Mouse (Mus musculus): ENCODE results near the gene Setx.
"Not testable (repeated sequence)": the region's sequence is repeated elsewhere in the genome, so short reads cannot be mapped to it uniquely, and the experiment has no call there.

Gene Setx

GRCm38 (mm10) chr2:29123907-29124569 is at the start of gene Setx:
Gene Setx, plus strand, starts transcription at chr2:29124181.
- DNase-seq (ENCODE audit: inconsistent ontology term) = no peak

- DNase-seq (ENCODE audit: inconsistent ontology term) = no peak
Measured at GRCm38 (mm10) chr2:29074676-29075075, 49.3 kb upstream of the Setx start.

- DNase-seq (ENCODE audit: inconsistent ontology term) = no peak
Measured at GRCm38 (mm10) chr2:29075331-29076070, 48.5 kb upstream of the Setx start.

GRCm38 (mm10) chr2:29076226-29076625 is 47.8 kb upstream of the Setx start:
- no peak for DNase-seq (ENCODE audit: inconsistent ontology term)

- no peak for DNase-seq (ENCODE audit: inconsistent ontology term)
Measured at GRCm38 (mm10) chr2:29081965-29082364, 42.0 kb upstream of the Setx start.

GRCm38 (mm10) chr2:29086026-29086425 is 38.0 kb upstream of the Setx start:
- no peak for DNase-seq (ENCODE audit: inconsistent ontology term)

- DNase-seq (ENCODE audit: inconsistent ontology term) = not testable (repeated sequence)
Measured at GRCm38 (mm10) chr2:29089276-29089675, 34.7 kb upstream of the Setx start.

GRCm38 (mm10) chr2:29095674-29096073 is 28.3 kb upstream of the Setx start:
- no peak for DNase-seq (ENCODE audit: inconsistent ontology term)

- DNase-seq (ENCODE audit: inconsistent ontology term) = no peak
Measured at GRCm38 (mm10) chr2:29096751-29097150, 27.2 kb upstream of the Setx start.

- no peak for DNase-seq (ENCODE audit: inconsistent ontology term)
Measured at GRCm38 (mm10) chr2:29097465-29097864, 26.5 kb upstream of the Setx start.

GRCm38 (mm10) chr2:29097955-29098354 is 26.0 kb upstream of the Setx start:
- not testable (repeated sequence) for DNase-seq (ENCODE audit: inconsistent ontology term)

- DNase-seq (ENCODE audit: inconsistent ontology term) = no peak
Measured at GRCm38 (mm10) chr2:29098786-29099185, 25.2 kb upstream of the Setx start.

GRCm38 (mm10) chr2:29099646-29100045 is 24.3 kb upstream of the Setx start:
- no peak for DNase-seq (ENCODE audit: inconsistent ontology term)

- peak; percentile 23 for DNase-seq (ENCODE audit: inconsistent ontology term)
Measured at GRCm38 (mm10) chr2:29100822-29101534, 23.0 kb upstream of the Setx start.

- not testable (repeated sequence) for DNase-seq (ENCODE audit: inconsistent ontology term)
Measured at GRCm38 (mm10) chr2:29102416-29103377, 21.3 kb upstream of the Setx start.

GRCm38 (mm10) chr2:29120969-29121368 is 3.0 kb upstream of the Setx start:
- no peak for DNase-seq (ENCODE audit: inconsistent ontology term)

- DNase-seq (ENCODE audit: inconsistent ontology term) = no peak
Measured at GRCm38 (mm10) chr2:29122446-29122845, 1.5 kb upstream of the Setx start.

- no peak for DNase-seq (ENCODE audit: inconsistent ontology term)
Measured at GRCm38 (mm10) chr2:29124571-29124935, 572 bp downstream of the Setx start.

- peak; percentile 100 for DNase-seq (ENCODE audit: inconsistent ontology term)
Measured at GRCm38 (mm10) chr2:29124936-29125701, 1.1 kb downstream of the Setx start.

- DNase-seq (ENCODE audit: inconsistent ontology term) = no peak
Measured at GRCm38 (mm10) chr2:29130118-29130899, 6.3 kb downstream of the Setx start.

Data from Muller cell, postnatal 12 days (primary cell).